Mouse (Mus musculus): Measurements from ENCODE around the gene Ttc34. TPM values are rescaled to one million over a fixed set of nuclear protein-coding genes. Genes with fewer than 3 reads are reported as not detected.

Gene Ttc34
- polyA plus RNA-seq, 1 experiment from 2014 or later = 0.20 TPM

- WGBS = 63% methylated on average over 12 of the region's 12 CpGs
- DNase-seq (ENCODE audit: low spot score) = no peak
- ATAC-seq (replicated peaks; ENCODE audit: low FRiP score) = no peak
- H3K4me1 ChIP-seq (replicated peaks; ENCODE audit: control insufficient read depth, insufficient read depth, low read length) = peaks cover 7% of the 10 kb centered on the region
- no peak overlapping the region for H3K4me3 ChIP-seq (ENCODE audit: low read depth, low read length)
- H3K4me2 ChIP-seq (ENCODE audit: low read depth, low read length, severe bottlenecking) = no peak overlapping the region
- H3K36me3 ChIP-seq (ENCODE audit: control insufficient read depth, insufficient read depth, low read length) = no peaks in the 10 kb centered on the region
- no peak overlapping the region for H3K9ac ChIP-seq (ENCODE audit: low read length)
- no peak overlapping the region for H3K27ac ChIP-seq (ENCODE audit: low read depth, low read length)
- peaks cover 25% of the 10 kb centered on the region for H3K27me3 ChIP-seq (ENCODE audit: control insufficient read depth, insufficient read depth, low read length)
- H3K9me3 ChIP-seq (ENCODE audit: control insufficient read depth, low read length) = no peaks in the 10 kb centered on the region
Observed at GRCm38 (mm10) chr4:154854676-154855345, 17.6 kb downstream of the Ttc34 start.

GRCm38 (mm10) chr4:154855721-154856479 is 18.6 kb downstream of the Ttc34 start:
- Histone ChIP-seq H3K4me3 (ENCODE audit: low read depth, low read length) (peak overlapping the region; percentile 46), H3K9ac (ENCODE audit: low read length) (peak overlapping the region; percentile 64), H3K36me3 (ENCODE audit: control insufficient read depth, insufficient read depth, low read length) (no peaks in the 10 kb centered on the region), H3K27me3 (ENCODE audit: control insufficient read depth, insufficient read depth, low read length) (peaks cover 25% of the 10 kb centered on the region), H3K27ac (ENCODE audit: low read depth, low read length) (no peak overlapping the region), H3K4me1 (replicated peaks; ENCODE audit: control insufficient read depth, insufficient read depth, low read length) (peaks cover 7% of the 10 kb centered on the region), H3K9me3 (ENCODE audit: control insufficient read depth, low read length) (no peaks in the 10 kb centered on the region), H3K4me2 (ENCODE audit: low read depth, low read length, severe bottlenecking) (peak overlapping the region; percentile 84)
- ATAC-seq (replicated peaks; ENCODE audit: low FRiP score) = peak; percentile 93
- DNase-seq (ENCODE audit: low spot score) = peak; percentile 95
- under 1% methylated on average over 92 of the region's 110 CpGs for WGBS

DNA sequence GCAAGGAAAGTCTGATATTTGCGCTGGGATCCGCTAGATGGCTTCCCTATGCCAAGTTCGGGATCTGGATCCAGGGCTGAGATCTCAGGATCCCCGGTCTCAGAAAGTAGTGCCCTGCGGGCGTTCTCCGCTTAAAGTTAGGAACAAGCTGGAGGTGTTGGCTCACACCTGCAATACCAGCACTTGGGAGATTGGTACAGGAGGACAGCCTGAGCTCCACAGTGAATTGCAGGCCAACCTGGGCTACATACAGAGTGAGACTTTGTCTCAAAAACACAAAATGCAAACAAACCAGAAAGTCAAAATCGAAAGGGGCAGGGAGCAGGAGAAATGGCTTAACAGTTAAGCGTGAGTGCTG is 19.2 kb downstream of the Ttc34 start:
- Histone ChIP-seq H3K4me1 (replicated peaks; ENCODE audit: control insufficient read depth, insufficient read depth, low read length) (peaks cover 7% of the 10 kb centered on the region), H3K36me3 (ENCODE audit: control insufficient read depth, insufficient read depth, low read length) (no peaks in the 10 kb centered on the region), H3K4me2 (ENCODE audit: low read depth, low read length, severe bottlenecking) (peak overlapping the region; percentile 84), H3K9me3 (ENCODE audit: control insufficient read depth, low read length) (no peaks in the 10 kb centered on the region), H3K4me3 (ENCODE audit: low read depth, low read length) (peak overlapping the region; percentile 46), H3K27ac (ENCODE audit: low read depth, low read length) (no peak overlapping the region), H3K9ac (ENCODE audit: low read length) (peak overlapping the region; percentile 64), H3K27me3 (ENCODE audit: control insufficient read depth, insufficient read depth, low read length) (peaks cover 25% of the 10 kb centered on the region)
- DNase-seq (ENCODE audit: low spot score) (no peak), ATAC-seq (replicated peaks; ENCODE audit: low FRiP score) (peak; percentile 48)
- 18% methylated on average over 9 of the region's 9 CpGs for WGBS

DNA sequence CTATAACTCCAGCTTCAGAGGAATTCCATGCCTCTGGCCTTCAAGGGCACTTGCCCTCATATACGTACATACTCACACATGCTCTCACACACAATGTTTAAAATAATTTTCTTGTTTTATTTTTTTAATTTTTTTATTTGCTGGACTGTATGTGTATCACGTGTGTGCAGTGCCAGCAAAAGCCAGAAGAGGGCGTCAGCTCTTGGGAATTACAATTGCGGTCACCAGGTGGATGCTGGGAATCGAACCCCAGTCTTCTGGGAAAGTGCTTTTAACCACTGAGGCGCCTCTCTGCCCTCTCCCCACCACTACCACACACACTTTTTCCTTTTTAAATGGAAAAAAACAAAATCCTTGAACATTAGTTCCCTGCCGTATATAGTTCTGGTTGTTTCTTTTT is 19.6 kb downstream of the Ttc34 start:
- Histone ChIP-seq H3K27ac (ENCODE audit: low read depth, low read length) (no peak overlapping the region), H3K9ac (ENCODE audit: low read length) (no peak overlapping the region), H3K36me3 (ENCODE audit: control insufficient read depth, insufficient read depth, low read length) (no peaks in the 10 kb centered on the region), H3K4me2 (ENCODE audit: low read depth, low read length, severe bottlenecking) (peak overlapping the region; percentile 84; the same call in 1 of the 2 replicates), H3K9me3 (ENCODE audit: control insufficient read depth, low read length) (no peaks in the 10 kb centered on the region), H3K27me3 (ENCODE audit: control insufficient read depth, insufficient read depth, low read length) (peaks cover 25% of the 10 kb centered on the region), H3K4me1 (replicated peaks; ENCODE audit: control insufficient read depth, insufficient read depth, low read length) (peaks cover 7% of the 10 kb centered on the region), H3K4me3 (ENCODE audit: low read depth, low read length) (no peak overlapping the region)
- ATAC-seq (replicated peaks; ENCODE audit: low FRiP score) = no peak
- WGBS = 86% methylated on average over 7 of the region's 7 CpGs
- DNase-seq (ENCODE audit: low spot score) = no peak

GRCm38 (mm10) chr4:154857366-154858240 is 20.3 kb downstream of the Ttc34 start:
- Histone ChIP-seq H3K4me2 (ENCODE audit: low read depth, low read length, severe bottlenecking) (no peak overlapping the region), H3K4me3 (ENCODE audit: low read depth, low read length) (no peak overlapping the region), H3K9ac (ENCODE audit: low read length) (no peak overlapping the region), H3K27me3 (ENCODE audit: control insufficient read depth, insufficient read depth, low read length) (peaks cover 25% of the 10 kb centered on the region), H3K36me3 (ENCODE audit: control insufficient read depth, insufficient read depth, low read length) (no peaks in the 10 kb centered on the region), H3K4me1 (replicated peaks; ENCODE audit: control insufficient read depth, insufficient read depth, low read length) (peaks cover 7% of the 10 kb centered on the region), H3K9me3 (ENCODE audit: control insufficient read depth, low read length) (no peaks in the 10 kb centered on the region), H3K27ac (ENCODE audit: low read depth, low read length) (no peak overlapping the region)
- DNase-seq (ENCODE audit: low spot score) (no peak), ATAC-seq (replicated peaks; ENCODE audit: low FRiP score) (no peak)
- 82% methylated on average over 10 of the region's 10 CpGs for WGBS

GRCm38 (mm10) chr4:154858601-154859000 is 21.3 kb downstream of the Ttc34 start:
- no peaks in the 10 kb centered on the region for H3K9me3 ChIP-seq (ENCODE audit: control insufficient read depth, low read length)
- H3K4me3 ChIP-seq (ENCODE audit: low read depth, low read length) = no peak overlapping the region
- WGBS = 78% methylated on average over 3 of the region's 3 CpGs
- no peaks in the 10 kb centered on the region for H3K36me3 ChIP-seq (ENCODE audit: control insufficient read depth, insufficient read depth, low read length)
- no peak overlapping the region for H3K9ac ChIP-seq (ENCODE audit: low read length)
- H3K4me2 ChIP-seq (ENCODE audit: low read depth, low read length, severe bottlenecking) = no peak overlapping the region
- peaks cover 7% of the 10 kb centered on the region for H3K4me1 ChIP-seq (replicated peaks; ENCODE audit: control insufficient read depth, insufficient read depth, low read length)
- peaks cover 23% of the 10 kb centered on the region for H3K27me3 ChIP-seq (ENCODE audit: control insufficient read depth, insufficient read depth, low read length)
- ATAC-seq (replicated peaks; ENCODE audit: low FRiP score) (no peak), DNase-seq (ENCODE audit: low spot score) (no peak)
- H3K27ac ChIP-seq (ENCODE audit: low read depth, low read length) = no peak overlapping the region

GRCm38 (mm10) chr4:154861967-154862366 is 24.7 kb downstream of the Ttc34 start:
- Histone ChIP-seq H3K27ac (ENCODE audit: low read depth, low read length) (no peak overlapping the region), H3K4me1 (replicated peaks; ENCODE audit: control insufficient read depth, insufficient read depth, low read length) (peaks cover 3% of the 10 kb centered on the region; the same call in 1 of the 2 replicates), H3K9me3 (ENCODE audit: control insufficient read depth, low read length) (no peaks in the 10 kb centered on the region), H3K4me2 (ENCODE audit: low read depth, low read length, severe bottlenecking) (no peak overlapping the region), H3K4me3 (ENCODE audit: low read depth, low read length) (no peak overlapping the region), H3K9ac (ENCODE audit: low read length) (no peak overlapping the region), H3K36me3 (ENCODE audit: control insufficient read depth, insufficient read depth, low read length) (no peaks in the 10 kb centered on the region), H3K27me3 (ENCODE audit: control insufficient read depth, insufficient read depth, low read length) (0 out of 2 replicates have a peak, but pooled peaks cover 2% of the 10 kb centered on the region)
- 84% methylated on average over 5 of the region's 5 CpGs for WGBS
- DNase-seq (ENCODE audit: low spot score) = no peak
- no peak for ATAC-seq (replicated peaks; ENCODE audit: low FRiP score)

GRCm38 (mm10) chr4:154863436-154863935 is 26.2 kb downstream of the Ttc34 start:
- no peak overlapping the region for H3K9ac ChIP-seq (ENCODE audit: low read length)
- H3K4me1 ChIP-seq (replicated peaks; ENCODE audit: control insufficient read depth, insufficient read depth, low read length) = peaks cover 3% of the 10 kb centered on the region; the same call in 1 of the 2 replicates
- ATAC-seq (replicated peaks; ENCODE audit: low FRiP score) (no peak), DNase-seq (ENCODE audit: low spot score) (no peak)
- H3K4me2 ChIP-seq (ENCODE audit: low read depth, low read length, severe bottlenecking) = no peak overlapping the region
- H3K27me3 ChIP-seq (ENCODE audit: control insufficient read depth, insufficient read depth, low read length) = peaks cover 2% of the 10 kb centered on the region; the same call in 1 of the 2 replicates
- 89% methylated on average over 3 of the region's 3 CpGs for WGBS
- no peaks in the 10 kb centered on the region for H3K9me3 ChIP-seq (ENCODE audit: control insufficient read depth, low read length)
- H3K4me3 ChIP-seq (ENCODE audit: low read depth, low read length) = no peak overlapping the region
- H3K36me3 ChIP-seq (ENCODE audit: control insufficient read depth, insufficient read depth, low read length) = no peaks in the 10 kb centered on the region
- H3K27ac ChIP-seq (ENCODE audit: low read depth, low read length) = no peak overlapping the region

All from forebrain, embryonic 11.5 days (tissue).